Comparison of ENCODE assay signal across 26 mouse cellular contexts in the genomic region with DNA sequence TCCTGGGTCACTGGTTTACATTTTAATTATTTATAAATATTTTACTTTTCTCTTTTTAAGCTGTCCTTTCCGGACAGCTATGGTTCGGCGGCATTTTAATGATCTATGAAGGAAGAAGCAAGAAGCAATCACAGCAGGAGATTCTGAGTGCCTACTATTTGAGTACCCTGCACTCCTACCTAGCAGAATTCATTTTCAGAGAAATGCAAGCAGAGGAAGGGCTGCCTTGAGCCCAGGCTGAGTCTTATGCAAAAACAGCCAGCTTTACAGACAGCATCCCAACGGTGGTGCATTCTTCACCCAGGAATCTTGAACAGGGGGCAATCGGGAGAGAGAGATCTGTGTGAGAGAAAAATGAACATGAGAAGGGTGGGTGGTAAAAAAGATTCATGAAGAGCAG.
A peak's percentile ranks its signal among the peaks of the same experiment; 100 is the strongest.
DNase-seq lines count a peak whose midpoint lies in the region; ATAC-seq and TF ChIP-seq lines count a peak whose summit lies in the region.
"Had no signal": no experiment of that assay in that cellular context is flagged by ENCODE, and none has a peak within 500 bp of the region (broad histone marks: within the 10 kb centered on the region; RNA-seq: fewer than 3 reads in every experiment).

No protein-coding gene starts in this region.

- H3K27me3 ChIP-seq in midbrain, embryonic 14.5 days (ENCODE audit: control insufficient read depth, insufficient read depth, low read length): no peaks in the 10 kb centered on the region
- H3K27me3 ChIP-seq in midbrain, embryonic 13.5 days: no peaks in the 10 kb centered on the region
- no peaks in the 10 kb centered on the region for H3K27me3 ChIP-seq in midbrain, postnatal 0 days (ENCODE audit: insufficient read depth, low read length)
- H3K27me3 ChIP-seq: embryonic facial prominence, embryonic 12.5 days; embryonic facial prominence, embryonic 15.5 days; forebrain, embryonic 12.5 days; heart, embryonic 13.5 days had no signal

- H3K36me3 ChIP-seq in midbrain, embryonic 14.5 days (ENCODE audit: control insufficient read depth, insufficient read depth, low read length): no peaks in the 10 kb centered on the region
- no peaks in the 10 kb centered on the region for H3K36me3 ChIP-seq in midbrain, embryonic 13.5 days
- H3K36me3 ChIP-seq in midbrain, postnatal 0 days (ENCODE audit: insufficient read depth, low read length): no peaks in the 10 kb centered on the region
- H3K36me3 ChIP-seq: embryonic facial prominence, embryonic 12.5 days; embryonic facial prominence, embryonic 15.5 days; forebrain, embryonic 12.5 days; heart, embryonic 10.5 days; heart, embryonic 13.5 days had no signal

- H3K27ac ChIP-seq in midbrain, embryonic 14.5 days (replicated peaks; ENCODE audit: low read depth, low read length): no peak overlapping the region
- H3K27ac ChIP-seq in midbrain, embryonic 13.5 days: no peak overlapping the region
- no peak overlapping the region for H3K27ac ChIP-seq in midbrain, postnatal 0 days (ENCODE audit: low read depth, low read length)
- H3K27ac ChIP-seq: embryonic facial prominence, embryonic 12.5 days; embryonic facial prominence, embryonic 15.5 days; forebrain, embryonic 12.5 days; gastrocnemius, adult 2 months; heart, embryonic 10.5 days; heart, embryonic 13.5 days; hindbrain, embryonic 14.5 days; hindbrain, postnatal 0 days had no signal

- no peak overlapping the region for H3K4me2 ChIP-seq in midbrain, embryonic 14.5 days (ENCODE audit: low read length)
- H3K4me2 ChIP-seq in midbrain, embryonic 13.5 days (replicated peaks): no peak overlapping the region
- H3K4me2 ChIP-seq in midbrain, postnatal 0 days (ENCODE audit: low read depth, low read length, poor library complexity, severe bottlenecking): no peak overlapping the region
- H3K4me2 ChIP-seq: embryonic facial prominence, embryonic 12.5 days; embryonic facial prominence, embryonic 15.5 days; forebrain, embryonic 12.5 days; heart, embryonic 13.5 days; hindbrain, embryonic 14.5 days had no signal

- TF ChIP-seq CTCF in midbrain, postnatal 0 days (IDR thresholded peaks at IDR 0.05): no peak

- no peak overlapping the region for H3K9ac ChIP-seq in midbrain, embryonic 14.5 days (replicated peaks; ENCODE audit: low read length)
- no peak overlapping the region for H3K9ac ChIP-seq in midbrain, embryonic 13.5 days (replicated peaks)
- H3K9ac ChIP-seq in midbrain, postnatal 0 days (replicated peaks; ENCODE audit: low read length, poor library complexity, severe bottlenecking): no peak overlapping the region
- H3K9ac ChIP-seq: embryonic facial prominence, embryonic 12.5 days; embryonic facial prominence, embryonic 15.5 days; forebrain, embryonic 12.5 days; heart, embryonic 13.5 days; hindbrain, embryonic 14.5 days had no signal

- 60% methylated on average over 5 of the region's 5 CpGs for WGBS in midbrain, embryonic 14.5 days
- WGBS in midbrain, embryonic 13.5 days: 61% methylated on average over 5 of the region's 5 CpGs
- WGBS in midbrain, postnatal 0 days: 49% methylated on average over 5 of the region's 5 CpGs

- peaks cover 10% of the 10 kb centered on the region for H3K4me1 ChIP-seq in midbrain, embryonic 14.5 days (ENCODE audit: control insufficient read depth, insufficient read depth, low read length)
- H3K4me1 ChIP-seq in midbrain, embryonic 13.5 days (replicated peaks): peaks cover 29% of the 10 kb centered on the region
- peaks cover 8% of the 10 kb centered on the region; the same call in 1 of the 2 replicates for H3K4me1 ChIP-seq in midbrain, postnatal 0 days (ENCODE audit: insufficient read depth, low read length)

- DNase-seq in frontal cortex, adult 2 months (ENCODE audit: extremely low spot score in 1 of 2, low spot score in 1 of 2): no peak
- peak; percentile 24 for DNase-seq in midbrain, embryonic 14.5 days
- no peak for DNase-seq in midbrain, postnatal 0 days (ENCODE audit: low spot score)
- no peak for DNase-seq in urinary bladder, postnatal 10 days (ENCODE audit: low spot score)
- DNase-seq: adrenal gland, adult 2 months; adrenal gland, postnatal 14 days; cerebellum, adult 11 months; cerebellum, adult 2 months; cerebellum, adult 9-11 months; cerebellum, postnatal 25 days; gastrocnemius, adult 2 months; gastrocnemius, postnatal 14 days; heart, adult 18-20 months; heart, postnatal 14 days; heart, postnatal 4 days had no signal

- ATAC-seq in frontal cortex, adult (ENCODE audit: low TSS enrichment): peak; percentile 70
- no peak for ATAC-seq in midbrain, embryonic 14.5 days (ENCODE audit: low FRiP score, low TSS enrichment)
- ATAC-seq in midbrain, embryonic 13.5 days: no peak
- ATAC-seq in midbrain, postnatal 0 days (ENCODE audit: low FRiP score): peak; percentile 36; the same call in 1 of the 2 replicates
- ATAC-seq: CD4-positive, CD25-positive, alpha-beta regulatory T cell, adult 4 months; hindbrain, postnatal 0 days; inflammation-experienced regulatory T-cells, adult 6 months had no signal

- H3K4me3 ChIP-seq in midbrain, embryonic 14.5 days (replicated peaks; ENCODE audit: low read depth, low read length): no peak overlapping the region
- H3K4me3 ChIP-seq in midbrain, embryonic 13.5 days (replicated peaks): no peak overlapping the region
- no peak overlapping the region for H3K4me3 ChIP-seq in midbrain, postnatal 0 days (ENCODE audit: low read depth, low read length)
- H3K4me3 ChIP-seq: embryonic facial prominence, embryonic 12.5 days; embryonic facial prominence, embryonic 15.5 days; forebrain, embryonic 12.5 days; gastrocnemius, adult 2 months; heart, embryonic 10.5 days; heart, embryonic 13.5 days had no signal

- no peaks in the 10 kb centered on the region for H3K9me3 ChIP-seq in midbrain, embryonic 14.5 days (ENCODE audit: control insufficient read depth, low read length)
- H3K9me3 ChIP-seq in midbrain, embryonic 13.5 days: no peaks in the 10 kb centered on the region
- no peaks in the 10 kb centered on the region for H3K9me3 ChIP-seq in midbrain, postnatal 0 days (ENCODE audit: low read length)
- H3K9me3 ChIP-seq: embryonic facial prominence, embryonic 12.5 days; embryonic facial prominence, embryonic 15.5 days; forebrain, embryonic 12.5 days; heart, embryonic 10.5 days; heart, embryonic 13.5 days had no signal

Comparison
In these comparisons a context has a peak if more than half of its experiments do, and no peak if none do; other contexts are left out.
1. ATAC-seq: peak in frontal cortex, adult (single experiment) and midbrain, postnatal 0 days (single experiment); none in midbrain, embryonic 14.5 days (single experiment) and midbrain, embryonic 13.5 days (single experiment).